In the genomic region with DNA sequence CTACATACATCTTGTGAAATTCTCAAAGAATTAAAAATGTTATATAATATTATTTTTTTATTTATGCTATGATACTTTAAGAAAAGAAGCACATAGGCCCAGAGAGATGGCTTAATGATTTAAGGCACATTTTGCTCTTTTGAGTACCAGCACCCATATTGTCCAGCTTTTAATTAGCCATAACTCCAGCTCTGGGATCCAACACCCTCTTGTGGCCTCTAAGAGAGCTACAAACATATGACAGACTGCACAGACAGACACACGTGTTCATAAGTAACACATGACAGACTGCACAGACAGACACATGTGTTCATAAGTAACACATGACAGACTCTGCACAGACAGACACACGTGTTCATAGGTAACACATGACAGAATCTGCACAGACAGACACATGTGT, we compare ENCODE assay signal across 15 mouse cellular contexts.
"Had no signal": no experiment of that assay in that cellular context is flagged by ENCODE, and none has a peak within 500 bp of the region (broad histone marks: within the 10 kb centered on the region; RNA-seq: fewer than 3 reads in every experiment).

No protein-coding gene starts in this region.

- H3K4me2 ChIP-seq: lung, embryonic 14.5 days; midbrain, embryonic 11.5 days; midbrain, embryonic 13.5 days; neural tube, embryonic 12.5 days; stomach, embryonic 15.5 days had no signal

- H3K36me3 ChIP-seq: midbrain, embryonic 13.5 days; neural tube, embryonic 12.5 days; stomach, embryonic 15.5 days had no signal

- H3K27me3 ChIP-seq: midbrain, embryonic 13.5 days; neural tube, embryonic 12.5 days; stomach, embryonic 15.5 days had no signal

- H3K27ac ChIP-seq: macrophage; midbrain, embryonic 13.5 days; neural tube, embryonic 12.5 days; stomach, embryonic 15.5 days; stomach, postnatal 0 days had no signal

- H3K9ac ChIP-seq: lung, embryonic 14.5 days; midbrain, embryonic 13.5 days; neural tube, embryonic 12.5 days; stomach, embryonic 15.5 days had no signal

- ATAC-seq: midbrain, embryonic 13.5 days; midbrain, embryonic 16.5 days had no signal

- H3K4me3 ChIP-seq: megakaryocyte, embryonic 14.5 days; midbrain, embryonic 13.5 days; neural tube, embryonic 12.5 days; stomach, embryonic 15.5 days had no signal

- H3K4me1 ChIP-seq: stomach, embryonic 15.5 days had no signal

- H3K9me3 ChIP-seq: megakaryocyte, embryonic 14.5 days; midbrain, embryonic 13.5 days; neural tube, embryonic 12.5 days; stomach, embryonic 15.5 days had no signal

- DNase-seq: lung, adult 18-20 months; lung, embryonic 14.5 days; lung, postnatal 10 days; right cerebral cortex, postnatal 14 days; thymus, adult 2 months; thymus, postnatal 25 days; thymus, postnatal 4 days had no signal
